Mouse (Mus musculus) hindbrain, embryonic 10.5 days (tissue): ENCODE measurements around the gene Ndc80. TPM values are rescaled to one million over a fixed set of nuclear protein-coding genes. Genes with fewer than 3 reads are reported as not detected.

Source experiments
- DNase-seq: peaks from one replicate; pipeline ENCODE4 v3.0.0-alpha.2; 2017; ENCODE audit warnings: low spot score
- H3K27ac ChIP-seq: fragments of 300-500 bp; sonication (generic); 2 replicates; pipeline ENCODE4 v1.5.1; 2016; ENCODE audit warnings: mild to moderate bottlenecking, moderate library complexity
- H3K27me3 ChIP-seq: fragments of 300-500 bp; sonication (generic); 2 replicates; pipeline ENCODE4 v1.6.1; 2016; ENCODE audit warnings: mild to moderate bottlenecking; ENCODE audit not compliant: poor library complexity, insufficient read depth, severe bottlenecking
- H3K36me3 ChIP-seq: fragments of 300-500 bp; sonication (generic); 2 replicates; pipeline ENCODE4 v1.6.1; 2016; ENCODE audit warnings: mild to moderate bottlenecking, moderate library complexity
- H3K4me1 ChIP-seq: fragments of 300-500 bp; sonication (generic); replicated peaks from 2 replicates; pipeline ENCODE4 v1.6.1; 2016; ENCODE audit warnings: mild to moderate bottlenecking
- H3K4me3 ChIP-seq: fragments of 300-500 bp; sonication (generic); 2 replicates; pipeline ENCODE4 v1.5.1; 2016; ENCODE audit warnings: mild to moderate bottlenecking, moderate library complexity
- H3K9me3 ChIP-seq: fragments of 300-500 bp; sonication (generic); 2 replicates; pipeline ENCODE4 v1.6.1; 2016; ENCODE audit warnings: mild to moderate bottlenecking, moderate library complexity
- WGBS: fragments of 180-500 bp; shearing (Covaris S2); methylation state at CpG from one replicate; pipeline ENCODE4 v1.1.7; 2016; 5-methylcytosine and 5-hydroxymethylcytosine counted together
- polyA plus RNA-seq: library from polyadenylated mRNA; unstranded; fragments of >200 nt; fragmentation: Nextera tagmentation; extraction: Ambion mirVana; gene quantifications from 2 replicates; pipeline ENCODE4 v1.2.1, GENCODE M21; 2016

Ndc80 gene
- polyA plus RNA-seq, 1 experiment from 2014 or later = 38.4 TPM

- WGBS = 73% methylated on average over 4 of the region's 4 CpGs
- Histone ChIP-seq H3K27me3 (no peaks in the 10 kb centered on the region), H3K9me3 (no peaks in the 10 kb centered on the region), H3K4me3 (no peak overlapping the region), H3K4me1 (peaks cover 4% of the 10 kb centered on the region; the same call in 1 of the 2 replicates), H3K27ac (no peak overlapping the region), H3K36me3 (peaks cover 21% of the 10 kb centered on the region)
- DNase-seq = no peak
Measured at GRCm38 (mm10) chr17:71491332-71491686, 35.3 kb downstream of the Ndc80 start.

GRCm38 (mm10) chr17:71490666-71491331, 35.9 kb downstream of the Ndc80 start:
- Histone ChIP-seq H3K4me3 (no peak overlapping the region), H3K4me1 (peaks cover 9% of the 10 kb centered on the region; the same call in 1 of the 2 replicates), H3K9me3 (no peaks in the 10 kb centered on the region), H3K36me3 (peaks cover 16% of the 10 kb centered on the region), H3K27ac (no peak overlapping the region), H3K27me3 (no peaks in the 10 kb centered on the region)
- DNase-seq = no peak
- WGBS = 86% methylated on average over 9 of the region's 9 CpGs

- Histone ChIP-seq H3K36me3 (peaks cover 7% of the 10 kb centered on the region), H3K27me3 (no peaks in the 10 kb centered on the region), H3K4me3 (no peak overlapping the region), H3K9me3 (no peaks in the 10 kb centered on the region), H3K4me1 (peaks cover 12% of the 10 kb centered on the region; the same call in 1 of the 2 replicates), H3K27ac (no peak overlapping the region)
- 87% methylated on average over 9 of the region's 9 CpGs for WGBS
- no peak for DNase-seq
Measured at GRCm38 (mm10) chr17:71489703-71490461, 36.8 kb downstream of the Ndc80 start.

GRCm38 (mm10) chr17:71486231-71486851, 40.3 kb downstream of the Ndc80 start:
- WGBS = 55% methylated on average over 8 of the region's 8 CpGs

GRCm38 (mm10) chr17:71485791-71486230, 40.8 kb downstream of the Ndc80 start:
- H3K9me3 ChIP-seq = no peaks in the 10 kb centered on the region
- DNase-seq = no peak
- H3K36me3 ChIP-seq = no peaks in the 10 kb centered on the region
- no peaks in the 10 kb centered on the region for H3K27me3 ChIP-seq
- H3K4me3 ChIP-seq = no peak overlapping the region
- 71% methylated on average over 12 of the region's 12 CpGs for WGBS
- peaks cover 12% of the 10 kb centered on the region; the same call in 1 of the 2 replicates for H3K4me1 ChIP-seq
- no peak overlapping the region for H3K27ac ChIP-seq

More at GRCm38 (mm10) chr17:71486231-71486851, 40.3 kb downstream of the Ndc80 start:
- Histone ChIP-seq H3K9me3 (no peaks in the 10 kb centered on the region), H3K4me3 (no peak overlapping the region), H3K27ac (no peak overlapping the region), H3K4me1 (peaks cover 12% of the 10 kb centered on the region; the same call in 1 of the 2 replicates), H3K36me3 (no peaks in the 10 kb centered on the region), H3K27me3 (no peaks in the 10 kb centered on the region)
- no peak for DNase-seq

- H3K4me1 ChIP-seq = peaks cover 12% of the 10 kb centered on the region; the same call in 1 of the 2 replicates
- WGBS = 89% methylated on average over 5 of the region's 5 CpGs
- H3K27me3 ChIP-seq = no peaks in the 10 kb centered on the region
- no peak overlapping the region for H3K4me3 ChIP-seq
- no peaks in the 10 kb centered on the region for H3K36me3 ChIP-seq
- H3K9me3 ChIP-seq = no peaks in the 10 kb centered on the region
- H3K27ac ChIP-seq = no peak overlapping the region
- DNase-seq = no peak
Measured at GRCm38 (mm10) chr17:71484711-71485110, 41.9 kb downstream of the Ndc80 start.

- Histone ChIP-seq H3K4me3 (no peak overlapping the region), H3K36me3 (no peaks in the 10 kb centered on the region), H3K4me1 (peaks cover 12% of the 10 kb centered on the region; the same call in 1 of the 2 replicates), H3K27ac (no peak overlapping the region), H3K9me3 (no peaks in the 10 kb centered on the region), H3K27me3 (no peaks in the 10 kb centered on the region)
- 83% methylated on average over 7 of the region's 7 CpGs for WGBS
- DNase-seq = no peak
Measured at GRCm38 (mm10) chr17:71483418-71484060, 43.1 kb downstream of the Ndc80 start.

GRCm38 (mm10) chr17:71479381-71479901, 47.2 kb downstream of the Ndc80 start:
- Histone ChIP-seq H3K36me3 (no peaks in the 10 kb centered on the region), H3K4me1 (peaks cover 8% of the 10 kb centered on the region; the same call in 1 of the 2 replicates), H3K27me3 (no peaks in the 10 kb centered on the region), H3K27ac (no peak overlapping the region), H3K9me3 (no peaks in the 10 kb centered on the region), H3K4me3 (no peak overlapping the region)
- DNase-seq = no peak
- 75% methylated on average over 5 of the region's 5 CpGs for WGBS

- no peaks in the 10 kb centered on the region for H3K27me3 ChIP-seq
- no peaks in the 10 kb centered on the region for H3K9me3 ChIP-seq
- H3K36me3 ChIP-seq = no peaks in the 10 kb centered on the region
- H3K27ac ChIP-seq = no peak overlapping the region
- no peak overlapping the region for H3K4me3 ChIP-seq
- no peak for DNase-seq
- WGBS = 93% methylated on average over 8 of the region's 8 CpGs
- H3K4me1 ChIP-seq = peaks cover 16% of the 10 kb centered on the region
Measured at GRCm38 (mm10) chr17:71477481-71477880, 49.2 kb downstream of the Ndc80 start.

- H3K9me3 ChIP-seq = no peaks in the 10 kb centered on the region
- peak overlapping the region; percentile 99 for H3K27ac ChIP-seq
- peaks cover 16% of the 10 kb centered on the region for H3K4me1 ChIP-seq
- DNase-seq = no peak
- H3K4me3 ChIP-seq = peak overlapping the region; percentile 87
- no peaks in the 10 kb centered on the region for H3K27me3 ChIP-seq
- H3K36me3 ChIP-seq = no peaks in the 10 kb centered on the region
- 87% methylated on average over 7 of the region's 7 CpGs for WGBS
Measured at GRCm38 (mm10) chr17:71476346-71477020, 50.2 kb downstream of the Ndc80 start.

- Histone ChIP-seq H3K4me3 (peak overlapping the region; percentile 87), H3K27me3 (no peaks in the 10 kb centered on the region), H3K9me3 (no peaks in the 10 kb centered on the region), H3K27ac (peak overlapping the region; percentile 99), H3K36me3 (no peaks in the 10 kb centered on the region), H3K4me1 (peaks cover 16% of the 10 kb centered on the region)
- under 1% methylated on average over 31 of the region's 31 CpGs for WGBS
- no peak for DNase-seq
Measured at GRCm38 (mm10) chr17:71475705-71476089, 51.0 kb downstream of the Ndc80 start.
